Mouse (Mus musculus): ENCODE measurements at regions not wholly inside any gene's neighbourhood (a gene's known extent, or its start where the extent isn't known, plus 50 kb on each side); places are given as distances from the start of the nearest gene placed in this dataset.

GRCm38 (mm10) chr17:44344542-44344941, 156.2 kb downstream of the Clic5 start:
- no peak for TF ChIP-seq CTCF (IDR thresholded peaks at IDR 0.05; ENCODE audit: low read depth, low read length)
- TF ChIP-seq POLR2A (IDR thresholded peaks at IDR 0.05; ENCODE audit: extremely low read depth, insufficient read depth, low read length): no peak

Data from liver, adult 2 months (tissue).